Mouse (Mus musculus) cerebellum, adult 2 months (tissue): ENCODE measurements around the gene Prex1.

Experiments used
- CTCF ChIP-seq: fragments of 200-500 bp; IDR thresholded peaks from 2 replicates; pipeline ENCODE4 v1.5.1; 2011; ENCODE audit warnings: low read depth, mild to moderate bottlenecking, control low read depth, low read length, moderate library complexity, borderline replicate concordance; ENCODE audit not compliant: insufficient read depth
- POLR2A ChIP-seq: fragments of 200-500 bp; IDR thresholded peaks from 2 replicates; pipeline ENCODE4 v1.6.1; 2011; ENCODE audit warnings: low read length, control low read depth, borderline replicate concordance; ENCODE audit not compliant: insufficient read depth

DNA sequence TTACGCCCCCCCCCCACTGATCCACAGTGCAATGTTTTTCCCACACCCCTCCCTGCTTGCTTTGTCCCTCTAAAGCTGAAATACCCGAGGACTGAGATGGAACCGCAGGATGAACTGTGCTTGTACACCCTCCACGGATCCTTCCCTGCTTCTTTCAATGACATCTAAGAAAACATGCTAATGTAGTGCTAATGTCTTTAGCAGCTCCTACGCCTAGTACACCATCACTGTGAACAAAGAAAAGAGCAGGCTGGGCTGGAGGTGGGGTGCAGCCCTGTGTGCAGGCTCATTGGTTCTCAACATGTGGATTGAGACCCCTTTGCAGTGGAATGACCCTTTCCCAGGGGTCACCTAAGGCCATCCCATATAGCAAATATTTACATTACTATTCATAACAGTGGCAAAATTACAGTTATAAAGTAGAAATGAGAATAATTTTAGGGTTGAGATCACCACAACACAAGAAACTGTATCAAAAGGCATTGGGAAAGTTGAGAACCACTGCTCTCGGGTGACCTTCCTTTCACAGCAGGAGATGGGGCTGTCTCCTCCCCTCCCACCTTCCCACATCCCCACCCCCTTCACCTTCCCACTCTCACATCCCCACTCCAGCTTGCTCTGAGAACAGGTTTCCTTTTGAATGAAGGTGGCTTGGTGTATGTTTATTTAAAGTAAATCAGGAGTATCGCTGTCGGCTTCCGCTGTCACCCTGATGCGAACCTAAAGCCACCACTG lies 190.3 kb downstream of the Prex1 start:
- no peak for TF ChIP-seq CTCF
- TF ChIP-seq POLR2A, result no peak
